Mouse (Mus musculus) MEL (cell line): ENCODE results near the gene Morc3. TPM values are rescaled to one million over a fixed set of nuclear protein-coding genes. Genes with fewer than 3 reads are reported as not detected.

Experiments used
- DNase-seq: peaks from one replicate; pipeline ENCODE4 v3.0.0; 2011; ENCODE audit warnings: low read depth, low spot score
- H3K27ac ChIP-seq: 2 replicates; pipeline ENCODE4 v1.5.1; 2012; ENCODE audit warnings: low read depth, mild to moderate bottlenecking, control low read depth, low read length, moderate library complexity; ENCODE audit not compliant: control insufficient read depth
- H3K27me3 ChIP-seq, 2 experiments: fragments of 150-350 bp in 1 of 2; sonication (generic) in 1 of 2; 2 replicates each; pipeline ENCODE4 v1.6.1; 2012; ENCODE audit warnings: low read length in 2 of 2, mild to moderate bottlenecking in 2 of 2, improper control_type of control experiment in 1 of 2, moderate library complexity in 1 of 2; ENCODE audit not compliant: insufficient read depth in 2 of 2, control insufficient read depth in 1 of 2
- H3K36me3 ChIP-seq, 2 experiments: 2 replicates each; pipeline ENCODE4 v1.6.1; 2012 to 2014; ENCODE audit warnings: low read length in 2 of 2, improper control_type of control experiment in 1 of 2, inconsistent platforms in 1 of 2, mild to moderate bottlenecking in 1 of 2; ENCODE audit not compliant: insufficient read depth in 2 of 2, control insufficient read depth in 1 of 2
- H3K4me1 ChIP-seq, 2 experiments: fragments of 150-350 bp in 1 of 2; sonication (generic) in 1 of 2; 2 replicates each; pipeline ENCODE4 v1.6.1; 2012; ENCODE audit warnings: low read length in 2 of 2, improper control_type of control experiment in 1 of 2, mild to moderate bottlenecking in 1 of 2; ENCODE audit not compliant: insufficient read depth in 2 of 2, control insufficient read depth in 1 of 2
- H3K4me3 ChIP-seq, 2 experiments: fragments of 150-350 bp in 1 of 2; sonication (generic) in 1 of 2; 2 replicates each; pipeline ENCODE4 v1.5.1; 2012; ENCODE audit warnings: low read depth in 2 of 2, low read length in 2 of 2, mild to moderate bottlenecking in 2 of 2, moderate library complexity in 2 of 2, control low read depth in 1 of 2, improper control_type of control experiment in 1 of 2; ENCODE audit not compliant: control insufficient read depth in 1 of 2, insufficient read depth in 1 of 2
- H3K79me2 ChIP-seq: 2 replicates; pipeline ENCODE4 v1.6.1; 2012; ENCODE audit warnings: mild to moderate bottlenecking, low read length, moderate library complexity; ENCODE audit not compliant: control insufficient read depth, poor library complexity, insufficient read depth
- H3K9ac ChIP-seq: 2 replicates; pipeline ENCODE4 v1.6.1; 2012; ENCODE audit warnings: low read depth, mild to moderate bottlenecking, control low read depth, low read length, moderate library complexity; ENCODE audit not compliant: control insufficient read depth, poor library complexity, severe bottlenecking
- H3K9me3 ChIP-seq: fragments of 150-350 bp; sonication (generic); replicated peaks from 2 replicates; pipeline ENCODE4 v1.6.1; 2012; ENCODE audit warnings: mild to moderate bottlenecking, low read length, improper control_type of control experiment, moderate library complexity; ENCODE audit not compliant: insufficient read depth
- CHD1 ChIP-seq: IDR thresholded peaks from 2 replicates; pipeline ENCODE4 v1.6.1; 2012; ENCODE audit warnings: low read depth, mild to moderate bottlenecking, inconsistent platforms, low read length, improper control_type of control experiment
- CHD2 ChIP-seq: IDR thresholded peaks from 2 replicates; pipeline ENCODE4 v1.6.1; 2011; ENCODE audit warnings: low read length, improper control_type of control experiment
- E2F4 ChIP-seq: IDR thresholded peaks from 2 replicates; pipeline ENCODE4 v1.6.1; 2011; ENCODE audit warnings: low read depth, low read length, improper control_type of control experiment, borderline replicate concordance
- ELF1 ChIP-seq: IDR thresholded peaks from 2 replicates; pipeline ENCODE4 v1.6.1; 2014; ENCODE audit warnings: low read depth, mild to moderate bottlenecking, inconsistent platforms, low read length, improper control_type of control experiment, moderate library complexity
- ETS1 ChIP-seq: IDR thresholded peaks from 2 replicates; pipeline ENCODE4 v1.6.1; 2012; ENCODE audit warnings: low read depth, mild to moderate bottlenecking, inconsistent platforms, low read length, improper control_type of control experiment, moderate library complexity
- GABPA ChIP-seq: IDR thresholded peaks from 2 replicates; pipeline ENCODE4 v1.6.1; 2012; ENCODE audit warnings: low read depth, mild to moderate bottlenecking, inconsistent platforms, low read length, improper control_type of control experiment, moderate library complexity
- HCFC1 ChIP-seq: IDR thresholded peaks from 2 replicates; pipeline ENCODE4 v1.6.1; 2012; ENCODE audit warnings: low read depth, mild to moderate bottlenecking, inconsistent platforms, low read length, improper control_type of control experiment, moderate library complexity
- MAFK ChIP-seq: IDR thresholded peaks from 2 replicates; pipeline ENCODE4 v1.6.1; 2011; ENCODE audit warnings: low read depth, mild to moderate bottlenecking, low read length, improper control_type of control experiment, borderline replicate concordance
- MAX ChIP-seq: IDR thresholded peaks from 2 replicates; pipeline ENCODE4 v1.6.1; 2011; ENCODE audit warnings: low read length, improper control_type of control experiment
- MEF2A ChIP-seq: IDR thresholded peaks from 2 replicates; pipeline ENCODE4 v1.6.1; 2014; ENCODE audit warnings: low read depth, mild to moderate bottlenecking, inconsistent platforms, low read length, improper control_type of control experiment; ENCODE audit not compliant: poor library complexity, insufficient replicate concordance, severe bottlenecking; ENCODE audit errors: extremely low read depth
- MXI1 ChIP-seq: IDR thresholded peaks from 2 replicates; pipeline ENCODE4 v1.6.1; 2011; ENCODE audit warnings: mild to moderate bottlenecking, low read depth, low read length, improper control_type of control experiment
- MYB ChIP-seq: IDR thresholded peaks from 2 replicates; pipeline ENCODE4 v1.6.1; 2011; ENCODE audit warnings: mild to moderate bottlenecking, low read depth, low read length, improper control_type of control experiment
- NELFE ChIP-seq: IDR thresholded peaks from 2 replicates; pipeline ENCODE4 v1.6.1; 2011; ENCODE audit warnings: low read depth, low read length, improper control_type of control experiment
- NRF1 ChIP-seq: IDR thresholded peaks from 2 replicates; pipeline ENCODE4 v1.6.1; 2014; ENCODE audit warnings: low read depth, mild to moderate bottlenecking, inconsistent platforms, low read length, improper control_type of control experiment, moderate library complexity; ENCODE audit not compliant: poor library complexity, insufficient read depth, severe bottlenecking
- POLR2AphosphoS2 ChIP-seq: IDR thresholded peaks from 2 replicates; pipeline ENCODE4 v1.6.1; 2011; ENCODE audit warnings: low read length, improper control_type of control experiment
- POLR2AphosphoS5 ChIP-seq: IDR thresholded peaks from 2 replicates; pipeline ENCODE4 v1.6.1; 2012; ENCODE audit warnings: low read depth, borderline replicate concordance, mild to moderate bottlenecking, inconsistent platforms, low read length, moderate library complexity, mixed read lengths
- RAD21 ChIP-seq: IDR thresholded peaks from 2 replicates; pipeline ENCODE4 v1.6.1; 2011; ENCODE audit warnings: mild to moderate bottlenecking, low read depth, low read length, improper control_type of control experiment
- SIN3A ChIP-seq: IDR thresholded peaks from 2 replicates; pipeline ENCODE4 v1.6.1; 2012; ENCODE audit warnings: low read length, improper control_type of control experiment, inconsistent platforms
- TAL1 ChIP-seq: IDR thresholded peaks from 2 replicates; pipeline ENCODE4 v1.6.1; 2012; ENCODE audit warnings: mild to moderate bottlenecking, inconsistent platforms, low read length, moderate library complexity, mixed read lengths
- UBTF ChIP-seq: IDR thresholded peaks from 2 replicates; pipeline ENCODE4 v1.6.1; 2012; ENCODE audit warnings: low read depth, mild to moderate bottlenecking, inconsistent platforms, low read length, improper control_type of control experiment, moderate library complexity, borderline replicate concordance; ENCODE audit not compliant: insufficient read depth
- USF1 ChIP-seq: IDR thresholded peaks from 2 replicates; pipeline ENCODE4 v1.6.1; 2014; ENCODE audit warnings: low read depth, mild to moderate bottlenecking, inconsistent platforms, low read length, improper control_type of control experiment, moderate library complexity
- USF2 ChIP-seq, 2 experiments: IDR thresholded peaks; 2 replicates each; pipeline ENCODE4 v1.6.1; 2011 to 2012; ENCODE audit warnings: improper control_type of control experiment in 2 of 2, low read length in 2 of 2, borderline replicate concordance in 1 of 2, inconsistent platforms in 1 of 2, low read depth in 1 of 2, mild to moderate bottlenecking in 1 of 2; ENCODE audit not compliant: insufficient read depth in 1 of 2
- ZC3H11A ChIP-seq: IDR thresholded peaks from 2 replicates; pipeline ENCODE4 v1.6.1; 2012; ENCODE audit warnings: low read depth, mild to moderate bottlenecking, inconsistent platforms, low read length, improper control_type of control experiment
- polyA plus RNA-seq, 2 experiments: library from polyadenylated mRNA; stranded (reverse) in 1 of 2; unstranded in 1 of 2; fragments of >175 nt in 1 of 2; fragments of >200 nt in 1 of 2; gene quantifications; 2 replicates each; pipeline versions ENCODE4 v1.2.1 to v1.2.4; 2012; ENCODE audit warnings: low replicate concordance in 2 of 2, low read depth in 1 of 2; ENCODE audit not compliant: insufficient read length in 2 of 2, insufficient read depth in 1 of 2, missing spikeins in 1 of 2
- total RNA-seq: library from RNA; depleted of rRNA; stranded (reverse); fragments of 300-350 nt; gene quantifications from 2 replicates; pipeline ENCODE4 v1.2.3, GENCODE M21; 2012

Gene Morc3
- total and polyA plus RNA-seq, 3 experiments: 23.3 to 276 (median 39.1) TPM

DNA sequence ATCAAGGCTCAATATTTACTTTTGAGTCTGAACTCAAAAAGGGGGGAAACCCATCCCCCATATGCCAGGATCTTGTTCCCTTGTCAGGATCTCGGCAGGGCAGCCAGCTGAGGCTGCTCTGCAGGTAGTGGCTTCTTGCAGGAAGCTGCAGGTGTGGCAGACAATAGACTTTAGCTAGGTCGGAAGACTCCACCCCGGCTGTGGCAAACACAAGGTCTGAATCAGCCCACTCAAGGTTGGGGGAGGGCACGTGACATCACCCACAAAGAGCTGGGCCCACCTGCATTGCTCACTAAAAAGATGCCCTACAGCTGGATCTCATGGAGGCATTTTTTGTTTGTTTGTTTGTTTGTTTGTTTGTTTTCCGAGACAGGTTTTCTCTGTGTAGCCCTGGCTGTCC, 75.8 kb downstream of the Morc3 start:
- no peaks in the 10 kb centered on the region; the same call in 1 of the 2 replicates for H3K79me2 ChIP-seq
- no peak overlapping the region for H3K9ac ChIP-seq
- no peak overlapping the region for H3K4me3 ChIP-seq
- no peak overlapping the region for H3K27ac ChIP-seq
- DNase-seq: no peak
- peaks cover 0 to 7% of the 10 kb centered on the region in 2 experiments; a peak in 2 of 4 replicates for H3K36me3 ChIP-seq
- no peaks in the 10 kb centered on the region for H3K9me3 ChIP-seq
- TF ChIP-seq SIN3A (no peak), NRF1 (no peak), MAFK (no peak), RAD21 (no peak), MXI1 (no peak), HCFC1 (no peak), TAL1 (no peak), CHD1 (no peak), GABPA (no peak), NELFE (no peak), POLR2AphosphoS5 (no peak), MYB (no peak), USF1 (no peak), MAX (no peak)
- TF ChIP-seq, all 39 proteins: peak for 0
- Histone ChIP-seq H3K4me1 (peaks cover 6 to 15% of the 10 kb centered on the region in 2 experiments; a peak in 3 of 4 replicates), H3K27me3 (no peaks in the 10 kb centered on the region)

DNA sequence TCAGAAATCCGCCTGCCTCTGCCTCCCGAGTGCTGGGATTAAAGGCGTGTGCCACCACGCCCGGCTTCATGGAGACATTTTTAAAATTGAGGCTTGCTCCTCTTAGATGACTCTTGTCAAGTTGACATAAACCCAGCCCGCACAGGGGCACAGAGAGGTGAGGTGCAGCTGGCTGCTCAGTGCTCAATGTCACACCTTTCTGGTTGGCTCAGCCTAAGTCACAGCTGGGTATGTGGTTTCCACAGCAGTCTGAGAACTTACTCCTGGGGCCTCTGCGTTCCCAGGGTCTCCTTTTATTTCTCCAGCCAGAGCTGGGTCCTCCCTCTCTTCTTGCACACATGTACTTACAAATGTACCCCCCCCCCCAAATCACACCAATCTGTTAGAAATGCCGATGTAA, 76.3 kb downstream of the Morc3 start:
- TF ChIP-seq UBTF (no peak), MAFK (no peak), USF2 (IDR thresholded peaks at IDR 0.05; ENCODE audit: borderline replicate concordance in 1 of 2, insufficient read depth in 1 of 2, low read depth in 1 of 2, low read length in 2 of 2) (no peak), ZC3H11A (no peak), HCFC1 (no peak), GABPA (no peak), CHD2 (no peak), POLR2AphosphoS2 (no peak), MEF2A (no peak), ELF1 (no peak), USF1 (no peak), SIN3A (no peak), ETS1 (no peak), E2F4 (no peak)
- Histone ChIP-seq H3K4me3 (no peak overlapping the region), H3K36me3 (peaks cover 0 to 7% of the 10 kb centered on the region in 2 experiments; a peak in 2 of 4 replicates), H3K9ac (no peak overlapping the region), H3K79me2 (no peaks in the 10 kb centered on the region), H3K9me3 (no peaks in the 10 kb centered on the region), H3K27ac (no peak overlapping the region), H3K27me3 (no peaks in the 10 kb centered on the region), H3K4me1 (peaks cover 6 to 15% of the 10 kb centered on the region in 2 experiments; a peak in 3 of 4 replicates)
- no peak for DNase-seq
